Mouse (Mus musculus): ENCODE measurements around the gene Aff1. TPM values are rescaled to one million over a fixed set of nuclear protein-coding genes. Genes with fewer than 3 reads are reported as not detected.

The Aff1 gene
- total and polyA plus RNA-seq, 2 experiments: 4.1 to 6.5 TPM

DNA sequence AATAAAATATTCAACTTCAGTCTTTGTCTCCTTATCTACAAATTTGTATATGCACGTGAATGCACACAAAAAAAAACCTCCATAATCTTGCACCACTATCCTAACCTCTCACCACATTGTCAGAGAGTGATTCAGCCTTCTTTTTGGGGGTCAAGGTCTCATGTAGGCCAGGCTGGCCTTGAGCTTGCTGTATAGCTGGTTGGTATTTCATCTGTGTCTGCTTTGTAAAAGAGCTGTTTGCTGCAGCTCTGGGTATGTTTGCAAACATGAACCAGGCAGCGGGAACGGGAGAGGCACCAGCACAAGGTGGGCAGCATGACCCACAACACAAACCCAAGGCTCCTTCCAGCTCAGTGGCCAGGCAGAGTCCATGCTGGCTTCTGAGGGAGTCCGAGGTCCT lies 18.6 kb upstream of the Aff1 start:
- TF ChIP-seq CTCF (IDR thresholded peaks at IDR 0.05; ENCODE audit: low read depth, low read length): no peak
- no peak for TF ChIP-seq POLR2A (IDR thresholded peaks at IDR 0.05; ENCODE audit: extremely low read depth, insufficient read depth, low read length)
- 80% methylated on average over 4 of the region's 4 CpGs for WGBS
- no peak overlapping the region for H3K9ac ChIP-seq (ENCODE audit: low read depth, low read length)
- H3K36me3 ChIP-seq (ENCODE audit: control insufficient read depth, insufficient read depth, low read length): no peaks in the 10 kb centered on the region
- H3K4me1 ChIP-seq (ENCODE audit: control insufficient read depth, insufficient read depth, low read length): no peaks in the 10 kb centered on the region
- H3K79me2 ChIP-seq (ENCODE audit: control insufficient read depth, insufficient read depth, low read length): no peaks in the 10 kb centered on the region
- no peaks in the 10 kb centered on the region; the same call in 1 of the 2 replicates for H3K27me3 ChIP-seq (ENCODE audit: control insufficient read depth, insufficient read depth, low read length)
- no peak for DNase-seq (ENCODE audit: extremely low read depth, low read depth, low spot score)
- no peak overlapping the region for H3K27ac ChIP-seq (replicated peaks; ENCODE audit: insufficient read depth, low read depth, low read length)
- H3K4me3 ChIP-seq (ENCODE audit: insufficient read depth, low read depth, low read length): no peak overlapping the region

DNA sequence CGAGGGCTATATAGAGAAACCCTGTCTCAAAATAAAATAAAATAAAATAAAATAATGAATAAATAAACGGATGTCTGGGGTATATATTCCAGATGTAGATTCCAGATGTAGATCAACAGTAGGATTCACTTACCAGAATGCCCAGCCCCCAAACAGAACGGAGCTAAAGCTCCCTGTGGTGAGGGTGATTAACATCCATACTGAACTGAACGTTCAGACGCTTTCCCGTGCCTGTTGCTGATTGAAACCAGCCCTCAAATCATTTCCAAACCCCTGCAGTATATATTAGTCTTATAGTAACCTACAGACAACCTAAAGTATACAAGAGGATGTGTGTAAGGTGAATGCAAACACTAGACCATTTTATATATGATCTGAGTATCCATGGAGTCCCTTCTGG lies 17.7 kb upstream of the Aff1 start:
- Histone ChIP-seq H3K4me1 (ENCODE audit: control insufficient read depth, insufficient read depth, low read length) (no peaks in the 10 kb centered on the region), H3K27me3 (ENCODE audit: control insufficient read depth, insufficient read depth, low read length) (no peaks in the 10 kb centered on the region; the same call in 1 of the 2 replicates), H3K79me2 (ENCODE audit: control insufficient read depth, insufficient read depth, low read length) (no peaks in the 10 kb centered on the region), H3K27ac (replicated peaks; ENCODE audit: insufficient read depth, low read depth, low read length) (no peak overlapping the region), H3K36me3 (ENCODE audit: control insufficient read depth, insufficient read depth, low read length) (no peaks in the 10 kb centered on the region), H3K9ac (ENCODE audit: low read depth, low read length) (no peak overlapping the region), H3K4me3 (ENCODE audit: insufficient read depth, low read depth, low read length) (no peak overlapping the region)
- DNase-seq (ENCODE audit: extremely low read depth, low read depth, low spot score): no peak
- TF ChIP-seq POLR2A (IDR thresholded peaks at IDR 0.05; ENCODE audit: extremely low read depth, insufficient read depth, low read length) (no peak), CTCF (IDR thresholded peaks at IDR 0.05; ENCODE audit: low read depth, low read length) (no peak)
- 75% methylated on average over 6 of the region's 6 CpGs for WGBS

DNA sequence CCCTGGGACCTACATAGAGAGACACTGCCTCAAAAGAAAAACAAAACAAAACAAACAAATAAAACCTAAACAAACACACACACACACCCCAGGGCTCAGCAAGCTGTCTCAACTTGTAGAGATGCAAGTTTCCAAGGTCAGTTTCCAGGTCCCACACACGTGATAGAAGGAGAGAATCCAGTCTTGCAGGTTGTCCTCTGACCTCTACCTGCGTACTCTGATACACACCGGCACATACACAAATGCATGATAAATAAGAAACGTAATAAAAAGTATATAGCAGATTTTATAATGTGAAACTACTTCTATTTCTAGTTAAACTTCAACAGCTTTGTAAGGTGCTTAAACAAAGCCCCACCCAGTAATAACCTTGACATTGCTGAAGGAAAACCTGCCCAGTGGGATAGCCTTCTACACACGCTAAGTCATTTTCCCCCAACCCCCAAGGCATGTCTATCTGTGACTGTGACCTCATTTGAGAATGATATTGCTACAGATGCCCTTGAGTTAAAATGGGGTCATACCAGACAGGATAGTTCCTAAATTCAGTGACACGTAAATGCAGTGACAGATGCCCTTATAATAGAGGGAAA lies 15.8 kb upstream of the Aff1 start:
- no peaks in the 10 kb centered on the region for H3K4me1 ChIP-seq (ENCODE audit: control insufficient read depth, insufficient read depth, low read length)
- WGBS: 82% methylated on average over 6 of the region's 6 CpGs

DNA sequence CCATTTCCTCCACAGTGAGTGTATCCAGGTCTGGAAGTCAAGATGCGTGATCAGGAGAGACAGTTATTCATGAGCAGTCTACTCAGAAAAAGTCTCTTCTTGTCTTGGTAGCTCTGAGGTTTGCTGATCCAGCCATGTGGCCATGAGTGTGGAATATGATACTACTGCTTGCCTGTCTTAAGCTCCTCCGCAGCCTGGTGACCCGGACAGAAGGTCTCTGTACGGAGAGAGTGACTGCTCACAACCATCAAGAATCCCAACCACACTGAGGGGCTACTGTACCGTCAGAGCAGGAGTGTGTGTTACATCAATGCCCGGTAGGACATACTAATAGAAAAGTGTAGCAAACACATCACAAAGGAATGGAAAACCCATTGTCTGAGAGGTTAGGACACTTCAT lies 14.3 kb upstream of the Aff1 start:
- no peaks in the 10 kb centered on the region for H3K79me2 ChIP-seq (ENCODE audit: control insufficient read depth, insufficient read depth, low read length)
- TF ChIP-seq CTCF (IDR thresholded peaks at IDR 0.05; ENCODE audit: low read depth, low read length) (no peak), POLR2A (IDR thresholded peaks at IDR 0.05; ENCODE audit: extremely low read depth, insufficient read depth, low read length) (no peak)
- no peaks in the 10 kb centered on the region for H3K36me3 ChIP-seq (ENCODE audit: control insufficient read depth, insufficient read depth, low read length)
- DNase-seq (ENCODE audit: extremely low read depth, low read depth, low spot score): no peak
- no peak overlapping the region for H3K9ac ChIP-seq (ENCODE audit: low read depth, low read length)
- no peak overlapping the region for H3K4me3 ChIP-seq (ENCODE audit: insufficient read depth, low read depth, low read length)
- no peaks in the 10 kb centered on the region for H3K27me3 ChIP-seq (ENCODE audit: control insufficient read depth, insufficient read depth, low read length)
- no peak overlapping the region for H3K27ac ChIP-seq (replicated peaks; ENCODE audit: insufficient read depth, low read depth, low read length)
- H3K4me1 ChIP-seq (ENCODE audit: control insufficient read depth, insufficient read depth, low read length): no peaks in the 10 kb centered on the region
- WGBS: 86% methylated on average over 6 of the region's 6 CpGs

More for the DNA sequence above, 15.8 kb upstream of the Aff1 start:
- Histone ChIP-seq H3K79me2 (ENCODE audit: control insufficient read depth, insufficient read depth, low read length) (no peaks in the 10 kb centered on the region), H3K9ac (ENCODE audit: low read depth, low read length) (no peak overlapping the region), H3K36me3 (ENCODE audit: control insufficient read depth, insufficient read depth, low read length) (no peaks in the 10 kb centered on the region), H3K4me3 (ENCODE audit: insufficient read depth, low read depth, low read length) (no peak overlapping the region), H3K27me3 (ENCODE audit: control insufficient read depth, insufficient read depth, low read length) (no peaks in the 10 kb centered on the region), H3K27ac (replicated peaks; ENCODE audit: insufficient read depth, low read depth, low read length) (no peak overlapping the region)
- TF ChIP-seq CTCF (IDR thresholded peaks at IDR 0.05; ENCODE audit: low read depth, low read length) (no peak), POLR2A (IDR thresholded peaks at IDR 0.05; ENCODE audit: extremely low read depth, insufficient read depth, low read length) (no peak)
- no peak for DNase-seq (ENCODE audit: extremely low read depth, low read depth, low spot score)

DNA sequence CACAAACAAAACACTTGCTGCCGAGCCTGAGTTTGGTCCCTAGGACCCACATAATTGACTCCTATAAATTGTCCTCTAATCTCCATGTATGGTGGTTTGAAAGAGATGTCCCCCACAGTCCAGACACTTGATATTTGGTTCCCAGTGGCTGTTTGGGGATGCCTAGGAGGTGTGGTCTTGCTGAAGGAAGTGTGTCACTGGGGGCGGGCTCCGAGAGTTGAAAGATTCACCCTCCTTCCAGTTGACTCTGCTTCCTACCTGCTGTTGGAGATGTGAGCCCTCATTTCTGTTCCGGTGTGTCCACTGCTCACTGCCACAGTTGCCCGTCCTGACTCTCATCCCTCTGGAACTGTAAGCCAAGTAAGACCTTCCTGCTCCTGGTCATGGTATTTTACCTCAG lies 13.2 kb upstream of the Aff1 start:
- no peak for DNase-seq (ENCODE audit: extremely low read depth, low read depth, low spot score)
- no peaks in the 10 kb centered on the region for H3K79me2 ChIP-seq (ENCODE audit: control insufficient read depth, insufficient read depth, low read length)
- H3K36me3 ChIP-seq (ENCODE audit: control insufficient read depth, insufficient read depth, low read length): no peaks in the 10 kb centered on the region
- no peak overlapping the region for H3K9ac ChIP-seq (ENCODE audit: low read depth, low read length)
- TF ChIP-seq CTCF (IDR thresholded peaks at IDR 0.05; ENCODE audit: low read depth, low read length) (no peak), POLR2A (IDR thresholded peaks at IDR 0.05; ENCODE audit: extremely low read depth, insufficient read depth, low read length) (no peak)
- 92% methylated on average over 5 of the region's 5 CpGs for WGBS
- no peaks in the 10 kb centered on the region for H3K4me1 ChIP-seq (ENCODE audit: control insufficient read depth, insufficient read depth, low read length)
- no peak overlapping the region for H3K4me3 ChIP-seq (ENCODE audit: insufficient read depth, low read depth, low read length)
- no peaks in the 10 kb centered on the region for H3K27me3 ChIP-seq (ENCODE audit: control insufficient read depth, insufficient read depth, low read length)
- no peak overlapping the region for H3K27ac ChIP-seq (replicated peaks; ENCODE audit: insufficient read depth, low read depth, low read length)

DNA sequence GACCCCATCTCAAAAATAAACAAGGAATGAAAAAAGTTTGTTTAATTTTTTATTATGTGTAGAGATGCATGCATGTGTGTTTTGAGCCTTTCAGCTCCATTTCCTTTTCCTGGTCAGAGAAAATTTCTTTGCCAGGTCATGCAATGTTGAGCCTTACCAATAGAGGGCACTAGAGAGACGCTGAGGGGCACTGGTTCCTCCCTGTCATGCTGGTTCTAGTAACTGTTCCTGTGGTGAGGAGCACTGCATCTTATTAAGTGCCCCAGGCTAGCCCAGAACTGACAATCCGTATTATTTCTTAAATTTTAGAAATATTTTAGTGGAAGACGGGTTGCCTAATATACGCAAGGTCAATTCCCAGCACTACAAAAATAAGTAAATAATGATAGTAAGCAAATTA lies 11.8 kb upstream of the Aff1 start:
- no peaks in the 10 kb centered on the region for H3K4me1 ChIP-seq (ENCODE audit: control insufficient read depth, insufficient read depth, low read length)
- H3K36me3 ChIP-seq (ENCODE audit: control insufficient read depth, insufficient read depth, low read length): no peaks in the 10 kb centered on the region
- peak; percentile 80 for TF ChIP-seq CTCF (IDR thresholded peaks at IDR 0.05; ENCODE audit: low read depth, low read length)
- TF ChIP-seq POLR2A (IDR thresholded peaks at IDR 0.05; ENCODE audit: extremely low read depth, insufficient read depth, low read length): no peak
- H3K4me3 ChIP-seq (ENCODE audit: insufficient read depth, low read depth, low read length): no peak overlapping the region
- H3K27me3 ChIP-seq (ENCODE audit: control insufficient read depth, insufficient read depth, low read length): no peaks in the 10 kb centered on the region
- 34% methylated on average over 4 of the region's 4 CpGs for WGBS
- no peaks in the 10 kb centered on the region for H3K79me2 ChIP-seq (ENCODE audit: control insufficient read depth, insufficient read depth, low read length)
- H3K9ac ChIP-seq (ENCODE audit: low read depth, low read length): no peak overlapping the region
- no peak overlapping the region for H3K27ac ChIP-seq (replicated peaks; ENCODE audit: insufficient read depth, low read depth, low read length)
- DNase-seq (ENCODE audit: extremely low read depth, low read depth, low spot score): peak; percentile 62

All from liver, adult 2 months (tissue).